Mouse (Mus musculus) testis, adult 2 months (tissue): ENCODE measurements at regions not wholly inside any gene's neighbourhood (a gene's known extent, or its start where the extent isn't known, plus 50 kb on each side); places are given as distances from the start of the nearest gene placed in this dataset.

Experiments
- CTCF ChIP-seq: fragments of 200-500 bp; IDR thresholded peaks from 2 replicates; pipeline ENCODE4 v1.5.1; 2012; ENCODE audit warnings: low read depth, mild to moderate bottlenecking, inconsistent platforms, low read length, moderate library complexity; ENCODE audit not compliant: control insufficient read depth, insufficient read depth, insufficient replicate concordance
- POLR2A ChIP-seq: fragments of 200-500 bp; IDR thresholded peaks from 2 replicates; pipeline ENCODE4 v1.6.1; 2012; ENCODE audit warnings: low read depth, mild to moderate bottlenecking, inconsistent platforms, low read length, moderate library complexity; ENCODE audit not compliant: control insufficient read depth

DNA sequence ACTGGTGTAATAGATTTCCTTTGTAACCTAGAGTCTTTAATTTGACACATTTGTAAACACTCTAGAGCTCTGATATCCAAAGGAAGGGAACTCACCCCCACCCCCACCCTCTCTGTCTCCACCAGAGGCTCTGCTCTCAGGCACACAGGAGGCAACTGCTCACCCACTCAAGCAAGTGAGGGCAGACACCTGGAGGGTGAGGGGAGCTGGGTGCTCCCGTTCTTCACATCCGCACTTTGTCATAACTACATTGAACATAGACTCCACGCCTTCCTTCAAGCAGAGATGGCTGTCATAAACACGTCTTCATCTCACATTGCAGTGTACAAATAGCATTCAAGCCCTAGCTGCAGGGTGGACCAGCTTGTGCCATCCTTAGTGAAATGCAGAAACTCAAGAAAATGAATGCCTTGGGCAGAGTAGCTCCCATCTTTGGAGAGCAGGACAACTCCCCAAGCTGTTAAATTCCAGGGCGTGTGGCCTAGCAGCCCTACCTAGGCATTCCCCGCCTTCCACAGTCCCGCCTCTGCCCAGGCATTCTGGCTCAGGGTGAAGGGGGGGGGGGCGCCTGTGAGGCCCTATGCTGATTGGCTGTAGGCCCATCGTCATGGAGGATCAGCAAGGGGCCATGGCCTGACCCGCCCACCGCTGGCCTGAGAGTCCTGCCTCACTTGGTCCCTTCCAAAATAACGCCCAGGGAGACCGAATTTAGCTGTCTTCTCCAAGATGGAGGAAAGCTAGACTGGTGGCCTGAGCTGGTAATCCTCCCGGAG lies 72.9 kb downstream of the Psmg1 start:
- TF ChIP-seq CTCF (no peak), POLR2A (no peak)
